Mouse (Mus musculus) intestine, embryonic 15.5 days (tissue): ENCODE data around the gene Ccr10. TPM values are rescaled to one million over a fixed set of nuclear protein-coding genes. Genes with fewer than 3 reads are reported as not detected.
"Not testable (repeated sequence)": the region's sequence is repeated elsewhere in the genome, so short reads cannot be mapped to it uniquely, and the experiment has no call there.

Experiments used
- ATAC-seq: fragments of 200-750 bp; cut with Nextera tagmentation; 2 replicates; pipeline ENCODE4 v1.8.0; 2017; ENCODE audit warnings: moderate TSS enrichment, moderate library complexity
- H3K27ac ChIP-seq: fragments of 300-500 bp; sonication (generic); 2 replicates; pipeline ENCODE4 v1.5.1; 2015; ENCODE audit warnings: mild to moderate bottlenecking, inconsistent platforms
- H3K27me3 ChIP-seq: fragments of 300-500 bp; sonication (generic); replicated peaks from 2 replicates; pipeline ENCODE4 v1.6.1; 2015; ENCODE audit warnings: inconsistent platforms
- H3K36me3 ChIP-seq: fragments of 300-500 bp; sonication (generic); 2 replicates; pipeline ENCODE4 v1.6.1; 2015; ENCODE audit warnings: inconsistent platforms
- H3K4me1 ChIP-seq: fragments of 300-500 bp; sonication (generic); replicated peaks from 2 replicates; pipeline ENCODE4 v1.6.1; 2015; ENCODE audit warnings: inconsistent platforms
- H3K4me2 ChIP-seq: fragments of 300-500 bp; sonication (generic); replicated peaks from 2 replicates; pipeline ENCODE4 v1.6.1; 2015; ENCODE audit warnings: mild to moderate bottlenecking, inconsistent platforms
- H3K4me3 ChIP-seq: fragments of 300-500 bp; sonication (generic); replicated peaks from 2 replicates; pipeline ENCODE4 v1.5.1; 2015; ENCODE audit warnings: inconsistent platforms
- H3K9ac ChIP-seq: fragments of 300-500 bp; sonication (generic); 2 replicates; pipeline ENCODE4 v1.6.1; 2015; ENCODE audit warnings: inconsistent platforms
- H3K9me3 ChIP-seq: fragments of 300-500 bp; sonication (generic); 2 replicates; pipeline ENCODE4 v1.6.1; 2016; ENCODE audit warnings: inconsistent platforms
- WGBS: fragments of 180-500 bp; shearing (Covaris S2); methylation state at CpG from one replicate; pipeline ENCODE4 v1.1.7; 2015; 5-methylcytosine and 5-hydroxymethylcytosine counted together
- polyA plus RNA-seq: library from polyadenylated mRNA; unstranded; fragments of >200 nt; fragmentation: Nextera tagmentation; extraction: Ambion mirVana; gene quantifications from 2 replicates; pipeline ENCODE4 v1.2.1, GENCODE M21; 2015

Ccr10 gene
- polyA plus RNA-seq, 1 experiment from 2014 or later, result 0.36 TPM

DNA sequence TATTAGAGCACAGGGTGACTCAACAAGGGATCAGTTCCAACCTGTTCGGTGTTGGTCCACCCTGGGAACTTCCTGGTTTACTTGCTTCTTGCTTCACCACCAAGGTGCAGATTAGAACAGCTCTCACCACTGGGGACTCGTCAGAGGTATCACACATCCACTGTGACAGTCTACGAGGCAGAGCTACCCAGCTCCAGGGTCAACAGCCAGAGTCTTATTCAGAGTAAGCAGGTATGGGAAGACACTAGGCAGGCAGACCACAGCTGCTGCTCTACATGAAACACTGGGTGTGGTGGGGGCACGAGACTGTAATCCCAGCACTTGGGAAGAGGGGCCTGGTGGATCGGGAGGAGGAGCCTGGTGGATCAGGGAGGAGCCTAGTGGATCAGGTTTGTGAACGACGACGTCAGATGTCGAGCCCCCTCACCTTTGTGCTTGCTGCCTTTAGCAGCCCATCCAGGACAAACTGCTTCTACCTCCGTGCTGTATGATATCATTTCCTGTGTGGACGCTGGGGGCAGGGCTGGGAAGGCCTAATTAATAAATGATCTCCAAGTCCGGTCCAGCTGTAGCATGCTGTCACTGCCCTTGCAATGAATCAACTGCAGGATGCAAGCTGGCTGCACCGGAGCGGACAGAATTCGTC, 36.6 kb downstream of the Ccr10 start:
- H3K27me3 ChIP-seq, result peaks cover 6% of the 10 kb centered on the region; the same call in 1 of the 2 replicates
- H3K27ac ChIP-seq, result 0 out of 2 replicates have a peak overlapping the region, but pooled peaks have one; percentile 18
- no peaks in the 10 kb centered on the region for H3K36me3 ChIP-seq
- H3K4me1 ChIP-seq, result peaks cover 20% of the 10 kb centered on the region
- no peak overlapping the region for H3K9ac ChIP-seq
- peak overlapping the region; percentile 46 for H3K4me2 ChIP-seq
- ATAC-seq, result peak; percentile 66
- WGBS, result 19% methylated on average over 15 of the region's 15 CpGs
- no peak overlapping the region for H3K4me3 ChIP-seq
- H3K9me3 ChIP-seq, result no peaks in the 10 kb centered on the region

- H3K27ac ChIP-seq, result no peak overlapping the region
- ATAC-seq, result no peak
- H3K9me3 ChIP-seq, result no peaks in the 10 kb centered on the region
- no peak overlapping the region for H3K9ac ChIP-seq
- H3K4me1 ChIP-seq, result peaks cover 17% of the 10 kb centered on the region
- WGBS, result 77% methylated on average over 7 of the region's 7 CpGs
- no peak overlapping the region for H3K4me2 ChIP-seq
- peaks cover 6% of the 10 kb centered on the region; the same call in 1 of the 2 replicates for H3K27me3 ChIP-seq
- H3K4me3 ChIP-seq, result no peak overlapping the region
- H3K36me3 ChIP-seq, result no peaks in the 10 kb centered on the region
Observed at GRCm38 (mm10) chr11:101137000-101137399, 38.2 kb downstream of the Ccr10 start.

DNA sequence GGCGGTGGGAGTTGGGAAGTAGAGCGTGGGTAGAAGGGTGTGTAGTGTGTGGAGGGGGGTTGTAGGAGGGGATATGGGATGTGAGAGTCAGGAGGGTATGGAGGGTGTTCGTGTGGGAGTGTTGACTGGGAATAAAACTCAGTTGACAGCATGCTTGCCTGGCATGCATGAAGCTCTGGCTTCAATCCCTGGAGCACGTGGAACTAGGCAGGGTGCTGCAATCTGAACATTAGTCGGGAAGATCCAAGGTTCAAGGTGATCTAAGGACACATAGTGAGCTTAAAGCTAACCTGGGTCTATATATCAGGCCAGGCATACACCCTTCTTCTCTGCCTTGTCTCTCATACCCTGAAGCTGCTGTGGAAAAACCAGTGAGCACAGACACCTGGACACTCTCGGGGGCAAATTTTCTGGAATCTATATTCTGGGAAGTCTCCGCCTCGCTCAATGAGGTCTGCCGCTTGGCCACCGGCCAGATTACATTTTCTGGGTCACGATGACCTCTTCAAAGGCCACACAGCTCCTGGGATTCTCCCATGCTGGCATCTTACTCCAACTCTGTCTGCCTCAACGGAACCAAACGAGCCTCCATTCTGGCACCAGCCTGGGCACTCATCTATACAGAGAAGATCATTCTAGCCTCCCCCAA, 40.9 kb downstream of the Ccr10 start:
- Histone ChIP-seq H3K36me3 (no peaks in the 10 kb centered on the region), H3K4me3 (no peak overlapping the region), H3K9me3 (no peaks in the 10 kb centered on the region), H3K27ac (no peak overlapping the region), H3K27me3 (no peaks in the 10 kb centered on the region), H3K9ac (no peak overlapping the region), H3K4me1 (peaks cover 17% of the 10 kb centered on the region), H3K4me2 (no peak overlapping the region)
- ATAC-seq, result no peak
- WGBS, result 71% methylated on average over 13 of the region's 13 CpGs

- H3K27me3 ChIP-seq, result no peaks in the 10 kb centered on the region
- H3K4me1 ChIP-seq, result peaks cover 9% of the 10 kb centered on the region; the same call in 1 of the 2 replicates
- no peak for ATAC-seq
- WGBS, result 58% methylated on average over 12 of the region's 12 CpGs
- no peaks in the 10 kb centered on the region for H3K36me3 ChIP-seq
- no peak overlapping the region for H3K4me3 ChIP-seq
- no peak overlapping the region for H3K9ac ChIP-seq
- H3K27ac ChIP-seq, result no peak overlapping the region
- no peaks in the 10 kb centered on the region for H3K9me3 ChIP-seq
- H3K4me2 ChIP-seq, result no peak overlapping the region
Observed at GRCm38 (mm10) chr11:101133037-101133436, 42.2 kb downstream of the Ccr10 start.

DNA sequence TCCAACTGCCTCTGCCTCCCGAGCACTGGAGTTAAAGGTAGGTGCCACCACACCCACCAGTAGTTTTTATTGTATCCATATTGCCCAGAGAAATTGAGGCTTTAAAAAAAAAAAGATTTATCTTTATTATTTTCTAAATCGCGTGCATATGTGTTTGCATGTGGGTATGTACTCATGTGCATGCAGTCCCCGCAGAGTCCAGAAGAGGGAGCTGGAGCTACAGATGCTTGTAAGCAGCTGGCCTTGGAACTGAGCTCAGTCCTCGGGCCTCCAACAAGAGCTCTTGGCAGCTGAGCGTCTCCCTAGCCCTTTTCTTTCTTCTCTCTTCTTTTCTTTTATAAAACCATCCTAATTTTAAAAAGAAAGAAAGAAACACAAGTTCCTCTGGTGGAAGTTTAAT, 43.5 kb downstream of the Ccr10 start:
- ATAC-seq, result no peak
- WGBS, result 87% methylated on average over 6 of the region's 6 CpGs
- no peaks in the 10 kb centered on the region for H3K27me3 ChIP-seq
- H3K4me1 ChIP-seq, result peaks cover 9% of the 10 kb centered on the region; the same call in 1 of the 2 replicates
- H3K27ac ChIP-seq, result no peak overlapping the region
- H3K36me3 ChIP-seq, result peaks cover 2% of the 10 kb centered on the region
- H3K9me3 ChIP-seq, result no peaks in the 10 kb centered on the region
- H3K4me3 ChIP-seq, result no peak overlapping the region
- H3K4me2 ChIP-seq, result no peak overlapping the region
- no peak overlapping the region for H3K9ac ChIP-seq

GRCm38 (mm10) chr11:101131187-101131586, 44.1 kb downstream of the Ccr10 start:
- ATAC-seq, result no peak
- Histone ChIP-seq H3K9me3 (no peaks in the 10 kb centered on the region), H3K4me3 (no peak overlapping the region), H3K4me1 (peaks cover 9% of the 10 kb centered on the region; the same call in 1 of the 2 replicates), H3K36me3 (peaks cover 7% of the 10 kb centered on the region), H3K27ac (no peak overlapping the region), H3K4me2 (no peak overlapping the region), H3K27me3 (no peaks in the 10 kb centered on the region), H3K9ac (no peak overlapping the region)
- WGBS, result 74% methylated on average over 2 of the region's 2 CpGs

DNA sequence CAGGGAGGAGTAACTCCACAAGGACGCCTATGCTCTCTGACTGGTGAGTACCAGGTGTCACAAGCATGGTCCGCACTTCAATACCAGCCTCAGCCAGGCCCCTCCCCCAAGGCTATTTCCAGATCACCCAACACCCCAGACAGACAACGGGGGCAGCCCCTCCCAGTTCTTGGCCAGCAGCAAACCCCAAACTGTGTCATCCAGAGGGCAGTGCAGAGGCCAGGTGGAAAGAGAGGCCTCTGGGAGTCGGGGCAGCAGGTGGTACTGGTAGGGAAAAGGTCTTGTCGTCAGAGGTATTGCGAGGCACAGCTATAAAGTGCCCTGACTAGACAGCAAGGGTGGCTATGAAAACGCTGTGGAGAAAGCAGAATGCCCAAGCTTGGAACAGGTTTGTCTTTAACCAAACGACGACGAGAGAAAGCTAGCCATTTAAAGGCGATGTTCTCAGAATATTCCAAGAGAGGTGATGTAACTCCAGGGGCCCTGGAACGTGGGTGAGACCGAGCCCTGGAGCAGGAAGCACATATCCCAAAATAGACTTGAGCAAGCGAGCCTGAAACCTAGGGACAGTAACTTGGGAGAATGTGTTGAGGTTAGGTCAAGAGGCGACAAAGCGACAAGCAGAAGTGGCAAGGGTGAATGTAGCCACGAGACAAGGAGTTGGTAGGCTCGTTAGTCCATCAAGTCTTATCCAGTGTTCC, 45.0 kb downstream of the Ccr10 start:
- peaks cover 11% of the 10 kb centered on the region for H3K36me3 ChIP-seq
- H3K9ac ChIP-seq, result no peak overlapping the region
- peaks cover 9% of the 10 kb centered on the region; the same call in 1 of the 2 replicates for H3K4me1 ChIP-seq
- 40% methylated on average over 18 of the region's 18 CpGs for WGBS
- 0 out of 2 replicates have a peak overlapping the region, but pooled peaks have one; percentile 9 for H3K4me2 ChIP-seq
- no peaks in the 10 kb centered on the region for H3K9me3 ChIP-seq
- H3K27ac ChIP-seq, result no peak overlapping the region
- no peaks in the 10 kb centered on the region for H3K27me3 ChIP-seq
- H3K4me3 ChIP-seq, result no peak overlapping the region
- peak; percentile 59; the same call in 1 of the 2 replicates for ATAC-seq

- Histone ChIP-seq H3K4me2 (no peak overlapping the region), H3K36me3 (peaks cover 11% of the 10 kb centered on the region)
Observed at GRCm38 (mm10) chr11:101128996-101129577, 46.2 kb downstream of the Ccr10 start.

DNA sequence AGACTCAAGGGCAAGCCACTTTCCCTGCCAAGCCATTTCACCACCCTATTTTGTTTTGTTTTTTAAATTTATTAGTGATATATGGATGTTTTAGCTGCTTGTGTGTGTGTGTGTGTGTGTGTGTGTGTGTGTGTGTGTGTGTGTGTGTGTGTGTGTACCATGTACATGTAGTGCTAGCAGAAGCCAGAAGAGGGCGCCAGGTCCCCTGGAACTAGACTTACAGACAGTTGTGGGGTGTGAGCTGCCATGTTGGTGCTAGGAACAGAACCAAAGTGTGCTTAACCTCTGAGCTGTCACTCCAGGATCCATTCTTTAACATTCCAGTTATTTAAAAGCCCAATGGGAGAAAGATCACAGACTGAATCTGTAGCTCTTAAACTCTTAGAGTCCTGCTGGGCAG, 48.2 kb downstream of the Ccr10 start:
- H3K4me3 ChIP-seq, result no peak overlapping the region
- H3K27me3 ChIP-seq, result no peaks in the 10 kb centered on the region
- no peak overlapping the region for H3K9ac ChIP-seq
- ATAC-seq, result no peak
- H3K27ac ChIP-seq, result no peak overlapping the region
- no peak overlapping the region for H3K4me2 ChIP-seq
- peaks cover 17% of the 10 kb centered on the region for H3K36me3 ChIP-seq
- H3K9me3 ChIP-seq, result no peaks in the 10 kb centered on the region
- H3K4me1 ChIP-seq, result peaks cover 9% of the 10 kb centered on the region; the same call in 1 of the 2 replicates
- 91% methylated on average over 1 of the region's 1 CpGs for WGBS

More at GRCm38 (mm10) chr11:101128996-101129577, 46.2 kb downstream of the Ccr10 start:
- Histone ChIP-seq H3K4me1 (peaks cover 9% of the 10 kb centered on the region; the same call in 1 of the 2 replicates), H3K27me3 (no peaks in the 10 kb centered on the region), H3K9me3 (no peaks in the 10 kb centered on the region), H3K27ac (no peak overlapping the region), H3K4me3 (no peak overlapping the region), H3K9ac (no peak overlapping the region)
- WGBS, result 89% methylated on average over 11 of the region's 11 CpGs
- no peak for ATAC-seq

GRCm38 (mm10) chr11:101125008-101125407, 50.2 kb downstream of the Ccr10 start:
- 95% methylated on average over 9 of the region's 9 CpGs for WGBS

DNA sequence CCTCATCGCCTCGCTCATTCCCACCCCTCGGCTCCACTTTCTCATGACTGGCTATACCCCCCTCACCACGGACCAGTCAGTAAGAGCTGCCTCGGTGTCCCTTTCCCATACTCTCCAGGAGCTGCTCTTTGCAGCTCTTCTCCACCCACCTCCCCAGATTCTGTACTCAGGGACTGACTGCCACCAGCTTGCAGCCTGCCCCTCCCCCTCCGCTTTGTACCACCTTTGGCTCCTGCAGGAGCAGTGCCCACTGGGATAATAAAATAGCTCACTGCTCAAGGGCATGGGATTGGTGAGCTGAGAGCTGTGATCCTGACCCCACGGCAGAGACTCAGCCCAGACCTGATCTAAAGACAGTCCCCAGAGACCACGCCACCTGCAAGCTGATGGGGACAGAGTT, 50.7 kb downstream of the Ccr10 start:
- H3K27me3 ChIP-seq, ATAC-seq, H3K4me3 ChIP-seq, H3K9ac ChIP-seq, H3K9me3 ChIP-seq, H3K4me2 ChIP-seq, H3K4me1 ChIP-seq, H3K27ac ChIP-seq: not testable (repeated sequence)
- WGBS, result 94% methylated on average over 8 of the region's 8 CpGs
- H3K36me3 ChIP-seq, result peaks cover 17% of the 10 kb centered on the region

More at GRCm38 (mm10) chr11:101125008-101125407, 50.2 kb downstream of the Ccr10 start:
- H3K9ac ChIP-seq, H3K9me3 ChIP-seq, H3K4me3 ChIP-seq, ATAC-seq, H3K27ac ChIP-seq, H3K4me2 ChIP-seq, H3K4me1 ChIP-seq, H3K27me3 ChIP-seq: not testable (repeated sequence)
- H3K36me3 ChIP-seq, result peaks cover 17% of the 10 kb centered on the region
